Mouse (Mus musculus): ENCODE measurements around the gene Elob.

DNA sequence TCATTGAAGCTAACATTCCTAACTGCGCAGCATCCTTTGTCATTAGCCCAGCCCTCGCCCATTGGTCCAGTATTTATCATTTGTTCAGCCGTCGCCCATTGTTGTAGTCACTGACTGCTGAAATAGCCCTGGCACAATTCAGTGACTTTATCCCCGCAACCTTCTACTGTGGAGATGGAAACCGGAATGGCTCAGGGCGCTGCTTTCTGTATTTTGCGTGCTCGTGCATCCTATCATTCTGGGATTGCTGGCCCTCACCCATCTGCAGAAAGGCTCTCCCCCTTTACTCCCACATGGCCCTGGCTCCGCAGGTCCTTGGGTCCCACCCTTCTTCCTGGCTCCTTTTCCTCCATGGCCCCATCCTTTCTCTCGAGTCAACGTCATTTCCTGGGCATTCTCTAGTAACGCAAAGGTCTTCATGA is 42.4 kb downstream of the Elob start:
- TF ChIP-seq CTCF (IDR thresholded peaks at IDR 0.05; ENCODE audit: low read depth) (no peak), EP300 (IDR thresholded peaks at IDR 0.05; ENCODE audit: low read depth) (no peak)
